Mouse (Mus musculus) neural tube, embryonic 13.5 days (tissue): ENCODE data around the gene Lmntd1. TPM values are rescaled to one million over a fixed set of nuclear protein-coding genes. Genes with fewer than 3 reads are reported as not detected.

Experiments used
- ATAC-seq: fragments of 200-750 bp; cut with Nextera tagmentation; 2 replicates; pipeline ENCODE4 v1.8.0; 2017; ENCODE audit warnings: low read depth, mild to moderate bottlenecking, moderate TSS enrichment, moderate library complexity
- H3K27ac ChIP-seq: fragments of 300-500 bp; sonication (generic); replicated peaks from 2 replicates; pipeline ENCODE4 v1.5.1; 2015; ENCODE audit warnings: moderate library complexity, mild to moderate bottlenecking, inconsistent platforms
- H3K27me3 ChIP-seq: fragments of 300-500 bp; sonication (generic); 2 replicates; pipeline ENCODE4 v1.6.1; 2015; ENCODE audit warnings: mild to moderate bottlenecking, inconsistent platforms
- H3K36me3 ChIP-seq: fragments of 300-500 bp; sonication (generic); 2 replicates; pipeline ENCODE4 v1.6.1; 2015; ENCODE audit warnings: mild to moderate bottlenecking, inconsistent platforms
- H3K4me1 ChIP-seq: fragments of 300-500 bp; sonication (generic); replicated peaks from 2 replicates; pipeline ENCODE4 v1.6.1; 2015; ENCODE audit warnings: inconsistent platforms
- H3K4me2 ChIP-seq: fragments of 300-500 bp; sonication (generic); 2 replicates; pipeline ENCODE4 v1.6.1; 2015; ENCODE audit warnings: inconsistent platforms, mild to moderate bottlenecking, moderate library complexity
- H3K4me3 ChIP-seq: fragments of 300-500 bp; sonication (generic); 2 replicates; pipeline ENCODE4 v1.5.1; 2015; ENCODE audit warnings: mild to moderate bottlenecking, inconsistent platforms
- H3K9ac ChIP-seq: fragments of 300-500 bp; sonication (generic); 2 replicates; pipeline ENCODE4 v1.6.1; 2015; ENCODE audit warnings: moderate library complexity, mild to moderate bottlenecking, inconsistent platforms
- H3K9me3 ChIP-seq: fragments of 300-500 bp; sonication (generic); 2 replicates; pipeline ENCODE4 v1.6.1; 2016; ENCODE audit warnings: inconsistent platforms
- WGBS: fragments of 180-500 bp; shearing (Covaris S2); methylation state at CpG from one replicate; pipeline ENCODE4 v1.1.7; 2015; 5-methylcytosine and 5-hydroxymethylcytosine counted together
- polyA plus RNA-seq: library from polyadenylated mRNA; unstranded; fragments of >200 nt; fragmentation: Nextera tagmentation; extraction: Ambion mirVana; gene quantifications from 2 replicates; pipeline ENCODE4 v1.2.1, GENCODE M21; 2015

The Lmntd1 gene
- polyA plus RNA-seq, 1 experiment from 2014 or later, result 1.2 TPM

DNA sequence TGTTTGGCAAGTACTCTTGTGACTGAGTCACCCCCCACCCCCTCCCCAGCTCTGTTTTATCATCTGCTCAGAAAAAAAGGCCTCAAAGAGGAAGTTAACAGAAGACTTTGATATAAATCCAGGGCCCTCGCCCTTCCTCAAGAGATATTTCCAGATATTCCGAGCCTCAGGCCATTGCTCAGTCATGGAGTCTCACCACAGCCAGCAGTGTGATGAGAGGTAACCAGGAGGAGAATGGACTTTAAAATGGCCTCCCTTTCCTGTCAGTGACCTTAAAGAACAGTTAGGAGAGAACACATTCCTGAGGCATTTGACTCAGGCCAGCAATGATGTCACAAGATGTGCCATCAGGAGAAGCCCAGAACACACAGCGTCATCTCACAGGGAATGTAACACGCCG lies 175.3 kb downstream of the Lmntd1 start:
- no peaks in the 10 kb centered on the region for H3K27me3 ChIP-seq
- H3K36me3 ChIP-seq, result no peaks in the 10 kb centered on the region
- 96% methylated on average over 5 of the region's 5 CpGs for WGBS
- no peak overlapping the region for H3K27ac ChIP-seq
- no peaks in the 10 kb centered on the region for H3K9me3 ChIP-seq
- ATAC-seq, result no peak
- no peak overlapping the region for H3K9ac ChIP-seq
- H3K4me1 ChIP-seq, result no peaks in the 10 kb centered on the region
- H3K4me2 ChIP-seq, result no peak overlapping the region
- H3K4me3 ChIP-seq, result no peak overlapping the region

- ATAC-seq, result no peak
- H3K4me3 ChIP-seq, result no peak overlapping the region
- peaks cover 6% of the 10 kb centered on the region; the same call in 1 of the 2 replicates for H3K4me1 ChIP-seq
- H3K36me3 ChIP-seq, result no peaks in the 10 kb centered on the region
- H3K9ac ChIP-seq, result no peak overlapping the region
- no peaks in the 10 kb centered on the region for H3K27me3 ChIP-seq
- no peak overlapping the region for H3K27ac ChIP-seq
- H3K4me2 ChIP-seq, result no peak overlapping the region
- WGBS, result 84% methylated on average over 10 of the region's 10 CpGs
- no peaks in the 10 kb centered on the region for H3K9me3 ChIP-seq
Measured at GRCm38 (mm10) chr6:145435764-145436163, 178.4 kb downstream of the Lmntd1 start.

DNA sequence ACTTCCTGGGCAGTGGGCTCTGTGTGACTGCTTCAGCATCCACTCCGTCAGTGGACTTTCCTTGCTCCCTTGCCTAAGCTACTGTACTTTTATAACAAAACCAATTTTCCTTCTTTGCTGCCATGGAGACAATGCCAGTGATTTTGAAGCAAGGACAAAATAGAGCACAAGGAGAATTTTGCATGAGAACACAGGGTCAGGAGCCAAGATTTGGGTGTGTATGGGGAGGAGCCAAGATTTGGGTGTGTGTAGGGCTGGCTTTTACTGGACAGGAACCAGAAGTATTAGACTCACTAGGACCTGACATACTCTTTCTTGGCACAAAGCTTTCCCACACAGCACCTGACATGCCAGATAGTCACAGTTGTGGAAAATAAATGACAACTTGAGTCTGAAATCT lies 179.0 kb downstream of the Lmntd1 start:
- no peak overlapping the region for H3K27ac ChIP-seq
- no peak overlapping the region for H3K4me2 ChIP-seq
- no peaks in the 10 kb centered on the region for H3K9me3 ChIP-seq
- H3K27me3 ChIP-seq, result no peaks in the 10 kb centered on the region
- 80% methylated on average over 1 of the region's 1 CpGs for WGBS
- no peak for ATAC-seq
- no peak overlapping the region for H3K9ac ChIP-seq
- no peaks in the 10 kb centered on the region for H3K36me3 ChIP-seq
- H3K4me3 ChIP-seq, result no peak overlapping the region
- H3K4me1 ChIP-seq, result peaks cover 6% of the 10 kb centered on the region; the same call in 1 of the 2 replicates

GRCm38 (mm10) chr6:145433897-145434296 lies 180.2 kb downstream of the Lmntd1 start:
- Histone ChIP-seq H3K36me3 (no peaks in the 10 kb centered on the region), H3K4me2 (no peak overlapping the region), H3K9me3 (no peaks in the 10 kb centered on the region), H3K4me3 (no peak overlapping the region), H3K4me1 (peaks cover 6% of the 10 kb centered on the region; the same call in 1 of the 2 replicates), H3K9ac (no peak overlapping the region), H3K27me3 (no peaks in the 10 kb centered on the region), H3K27ac (no peak overlapping the region)
- 72% methylated on average over 8 of the region's 8 CpGs for WGBS
- no peak for ATAC-seq

GRCm38 (mm10) chr6:145432711-145433708 lies 181.1 kb downstream of the Lmntd1 start:
- H3K9me3 ChIP-seq, result no peaks in the 10 kb centered on the region
- no peak for ATAC-seq
- 63% methylated on average over 11 of the region's 11 CpGs for WGBS
- no peaks in the 10 kb centered on the region for H3K27me3 ChIP-seq
- no peak overlapping the region for H3K4me3 ChIP-seq
- no peaks in the 10 kb centered on the region for H3K36me3 ChIP-seq
- H3K9ac ChIP-seq, result no peak overlapping the region
- H3K27ac ChIP-seq, result peak overlapping the region; percentile 28; the same call in 1 of the 2 replicates
- H3K4me1 ChIP-seq, result peaks cover 6% of the 10 kb centered on the region; the same call in 1 of the 2 replicates
- no peak overlapping the region for H3K4me2 ChIP-seq

DNA sequence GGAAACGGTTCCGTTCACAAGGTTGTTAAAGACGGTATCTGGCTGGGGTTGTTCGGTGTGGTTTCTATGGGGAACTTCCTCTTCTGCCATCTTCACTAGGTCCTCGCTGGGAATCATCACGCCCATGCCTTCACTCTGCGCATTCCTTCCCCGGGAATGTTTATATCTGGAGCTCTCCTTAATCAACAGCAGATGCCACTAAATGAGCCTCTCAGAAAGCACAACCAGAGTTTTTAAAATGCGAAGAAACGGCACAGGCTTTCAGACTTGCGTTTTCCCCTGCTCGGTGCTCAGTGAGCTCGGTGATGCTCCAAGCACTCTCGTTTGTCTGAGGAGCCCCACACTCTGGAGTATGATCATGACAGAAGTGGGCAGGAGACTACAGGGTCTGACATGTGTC lies 182.4 kb downstream of the Lmntd1 start:
- H3K36me3 ChIP-seq, result no peaks in the 10 kb centered on the region

GRCm38 (mm10) chr6:145427411-145427810 lies 186.7 kb downstream of the Lmntd1 start:
- WGBS, result 87% methylated on average over 15 of the region's 15 CpGs

More for the DNA sequence above, 182.4 kb downstream of the Lmntd1 start:
- no peak overlapping the region for H3K4me3 ChIP-seq
- H3K4me1 ChIP-seq, result peaks cover 6% of the 10 kb centered on the region; the same call in 1 of the 2 replicates
- no peak for ATAC-seq
- no peaks in the 10 kb centered on the region for H3K9me3 ChIP-seq
- H3K27ac ChIP-seq, result no peak overlapping the region
- 85% methylated on average over 14 of the region's 14 CpGs for WGBS
- no peaks in the 10 kb centered on the region for H3K27me3 ChIP-seq
- H3K4me2 ChIP-seq, result no peak overlapping the region
- H3K9ac ChIP-seq, result no peak overlapping the region

DNA sequence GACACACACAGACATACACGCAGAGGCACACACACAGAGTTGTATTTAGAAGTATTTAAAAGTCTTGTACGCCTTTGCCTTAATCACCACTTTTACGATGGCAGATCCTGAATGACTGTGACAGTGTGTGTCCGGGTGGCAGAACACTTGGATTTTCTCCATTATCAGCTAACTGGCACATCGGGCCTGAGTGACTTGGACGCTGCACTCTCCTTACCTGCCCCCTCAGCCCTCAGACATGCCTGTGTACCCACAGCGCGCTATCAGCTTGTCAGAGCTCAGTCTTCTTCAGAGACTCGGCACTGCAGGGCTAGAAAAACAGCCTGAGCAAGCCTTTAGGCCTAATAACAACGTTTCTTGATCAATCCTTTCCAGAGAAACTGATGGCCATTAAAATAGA lies 187.6 kb downstream of the Lmntd1 start:
- 71% methylated on average over 10 of the region's 10 CpGs for WGBS
- no peaks in the 10 kb centered on the region for H3K36me3 ChIP-seq
- no peak overlapping the region for H3K27ac ChIP-seq
- ATAC-seq, result no peak
- H3K4me1 ChIP-seq, result no peaks in the 10 kb centered on the region
- H3K9me3 ChIP-seq, result no peaks in the 10 kb centered on the region
- no peak overlapping the region for H3K9ac ChIP-seq
- H3K4me2 ChIP-seq, result no peak overlapping the region
- no peak overlapping the region for H3K4me3 ChIP-seq
- H3K27me3 ChIP-seq, result no peaks in the 10 kb centered on the region

More at GRCm38 (mm10) chr6:145427411-145427810, 186.7 kb downstream of the Lmntd1 start:
- Histone ChIP-seq H3K36me3 (no peaks in the 10 kb centered on the region), H3K9me3 (no peaks in the 10 kb centered on the region), H3K27ac (no peak overlapping the region), H3K27me3 (no peaks in the 10 kb centered on the region), H3K4me2 (no peak overlapping the region), H3K4me3 (no peak overlapping the region), H3K4me1 (no peaks in the 10 kb centered on the region), H3K9ac (no peak overlapping the region)
- ATAC-seq, result no peak

DNA sequence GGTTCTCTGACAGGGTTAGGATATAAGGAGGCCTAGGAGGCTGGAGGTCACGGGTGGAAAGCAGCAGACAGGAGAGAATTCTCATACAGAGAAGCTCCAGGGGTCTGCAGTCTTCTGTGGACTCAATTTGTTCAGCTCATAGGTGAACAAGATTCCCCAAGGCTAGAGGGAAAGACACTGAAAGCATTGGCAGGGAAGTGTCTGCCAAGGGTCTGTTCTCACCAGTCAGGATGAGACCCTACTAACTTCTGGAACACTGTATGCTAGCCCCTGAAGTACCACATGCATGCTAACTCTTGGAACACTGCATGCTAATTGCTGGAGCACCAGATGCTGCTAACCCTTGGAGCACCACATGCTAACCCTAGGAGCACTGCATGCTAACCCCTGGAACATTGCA lies 190.0 kb downstream of the Lmntd1 start:
- Histone ChIP-seq H3K36me3 (no peaks in the 10 kb centered on the region), H3K27me3 (no peaks in the 10 kb centered on the region), H3K27ac (no peak overlapping the region), H3K4me2 (no peak overlapping the region), H3K4me1 (no peaks in the 10 kb centered on the region), H3K9ac (no peak overlapping the region), H3K4me3 (no peak overlapping the region), H3K9me3 (no peaks in the 10 kb centered on the region)
- WGBS, result 65% methylated on average over 1 of the region's 1 CpGs
- ATAC-seq, result no peak

GRCm38 (mm10) chr6:145423484-145423883 lies 190.6 kb downstream of the Lmntd1 start:
- Histone ChIP-seq H3K4me2 (no peak overlapping the region), H3K27me3 (no peaks in the 10 kb centered on the region), H3K9ac (no peak overlapping the region), H3K4me1 (no peaks in the 10 kb centered on the region), H3K4me3 (no peak overlapping the region), H3K9me3 (no peaks in the 10 kb centered on the region), H3K27ac (no peak overlapping the region), H3K36me3 (no peaks in the 10 kb centered on the region)
- WGBS, result 78% methylated on average over 12 of the region's 12 CpGs
- no peak for ATAC-seq

- WGBS, result 89% methylated on average over 9 of the region's 9 CpGs
- H3K4me1 ChIP-seq, result no peaks in the 10 kb centered on the region
- no peaks in the 10 kb centered on the region for H3K36me3 ChIP-seq
- no peak overlapping the region for H3K4me3 ChIP-seq
- H3K27ac ChIP-seq, result no peak overlapping the region
- no peaks in the 10 kb centered on the region for H3K27me3 ChIP-seq
- no peak overlapping the region for H3K4me2 ChIP-seq
- H3K9me3 ChIP-seq, result no peaks in the 10 kb centered on the region
- H3K9ac ChIP-seq, result no peak overlapping the region
- ATAC-seq, result no peak
Measured at GRCm38 (mm10) chr6:145421666-145422065, 192.5 kb downstream of the Lmntd1 start.

- Histone ChIP-seq H3K4me3 (no peak overlapping the region), H3K4me1 (no peaks in the 10 kb centered on the region), H3K27ac (no peak overlapping the region), H3K9ac (no peak overlapping the region), H3K4me2 (no peak overlapping the region), H3K36me3 (no peaks in the 10 kb centered on the region), H3K9me3 (no peaks in the 10 kb centered on the region), H3K27me3 (no peaks in the 10 kb centered on the region)
- 75% methylated on average over 4 of the region's 4 CpGs for WGBS
- no peak for ATAC-seq
Measured at GRCm38 (mm10) chr6:145420407-145420806, 193.7 kb downstream of the Lmntd1 start.
